Mouse (Mus musculus) kidney, postnatal 0 days (tissue): Measurements from ENCODE around the gene Plod1. TPM values are rescaled to one million over a fixed set of nuclear protein-coding genes. Genes with fewer than 3 reads are reported as not detected.
A peak's percentile ranks its signal among the peaks of the same experiment; 100 is the strongest.

ENCODE experiments used
- ATAC-seq: fragments of 200-750 bp; cut with Nextera tagmentation; replicated peaks from 2 replicates; pipeline ENCODE4 v1.8.0; 2017; ENCODE audit warnings: low read depth, moderate number of reproducible peaks, moderate TSS enrichment, moderate library complexity; ENCODE audit not compliant: low FRiP score
- DNase-seq: peaks from one replicate; pipeline ENCODE4 v3.0.0-alpha.2; 2016; ENCODE audit warnings: low spot score
- H3K27ac ChIP-seq: fragments of 300-500 bp; sonication (generic); 2 replicates; pipeline ENCODE4 v1.5.1; 2014; ENCODE audit warnings: mild to moderate bottlenecking
- H3K27me3 ChIP-seq: fragments of 300-500 bp; sonication (generic); 2 replicates; pipeline ENCODE4 v1.6.1; 2014; ENCODE audit warnings: low read length, mixed read lengths; ENCODE audit not compliant: insufficient read depth
- H3K36me3 ChIP-seq: fragments of 300-500 bp; sonication (generic); 2 replicates; pipeline ENCODE4 v1.6.1; 2014; ENCODE audit warnings: low read length, mixed read lengths; ENCODE audit not compliant: insufficient read depth
- H3K4me1 ChIP-seq: fragments of 300-500 bp; sonication (generic); replicated peaks from 2 replicates; pipeline ENCODE4 v1.6.1; 2014; ENCODE audit warnings: antibody characterized with exemption, low read length, mixed read lengths; ENCODE audit not compliant: insufficient read depth
- H3K4me2 ChIP-seq: fragments of 300-500 bp; sonication (generic); 2 replicates; pipeline ENCODE4 v1.6.1; 2014; ENCODE audit warnings: mild to moderate bottlenecking, low read length, moderate library complexity, mixed read lengths
- H3K4me3 ChIP-seq: fragments of 300-500 bp; sonication (generic); replicated peaks from 2 replicates; pipeline ENCODE4 v1.5.1; 2014; ENCODE audit warnings: low read depth, low read length
- H3K9ac ChIP-seq: fragments of 300-500 bp; sonication (generic); 2 replicates; pipeline ENCODE4 v1.6.1; 2014; ENCODE audit warnings: low read depth, low read length
- H3K9me3 ChIP-seq: fragments of 300-500 bp; sonication (generic); replicated peaks from 2 replicates; pipeline ENCODE4 v1.6.1; 2016; ENCODE audit warnings: low read length, inconsistent platforms, mixed read lengths
- CTCF ChIP-seq: IDR thresholded peaks from 2 replicates; pipeline ENCODE4 v1.5.1; 2016; ENCODE audit warnings: antibody characterized with exemption, low read depth, mild to moderate bottlenecking, moderate library complexity
- whole genome bisulfite sequencing: fragments of 180-500 bp; shearing (Covaris S2); extraction: QIAGEN DNeasy Blood & Tissue Kit; methylation state at CpG from one replicate; pipeline ENCODE4 v1.1.7; 2014; 5-methylcytosine and 5-hydroxymethylcytosine counted together
- polyA plus RNA-seq: library from polyadenylated mRNA; unstranded; fragments of >200 nt; fragmentation: Nextera tagmentation; extraction: Ambion mirVana; gene quantifications from 2 replicates; pipeline ENCODE4 v1.2.1, GENCODE M21; 2015

Gene Plod1
- polyA plus RNA-seq, 1 experiment from 2014 or later, result 38.1 TPM

DNA sequence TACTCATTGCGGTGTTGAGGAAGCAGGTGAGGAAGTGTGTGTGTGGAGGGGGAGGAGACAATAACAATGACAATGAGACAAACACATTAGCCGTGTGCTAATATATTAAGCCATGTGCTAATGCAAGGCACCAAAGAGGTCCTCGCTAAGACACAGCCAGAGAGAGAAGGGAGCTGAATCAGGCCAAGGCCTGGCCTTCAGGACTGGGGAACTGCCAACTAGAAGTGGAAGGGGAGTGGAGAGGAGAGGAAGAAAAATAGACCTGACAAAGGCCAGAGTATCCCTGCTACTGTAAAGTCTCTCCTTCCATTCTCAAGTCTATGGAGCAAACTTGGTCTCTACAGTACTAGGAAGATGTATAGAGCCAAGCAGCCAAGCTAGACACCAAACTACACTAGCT, 33.0 kb downstream of the Plod1 start:
- no peak for ATAC-seq
- H3K4me3 ChIP-seq, result peak overlapping the region; percentile 79
- 72% methylated on average over 3 of the region's 3 CpGs for WGBS
- no peaks in the 10 kb centered on the region for H3K4me1 ChIP-seq
- no peak for TF ChIP-seq CTCF
- peaks cover 11% of the 10 kb centered on the region; the same call in 1 of the 2 replicates for H3K36me3 ChIP-seq
- DNase-seq, result no peak
- H3K9me3 ChIP-seq, result no peaks in the 10 kb centered on the region
- H3K27ac ChIP-seq, result no peak overlapping the region
- peak overlapping the region; percentile 77 for H3K9ac ChIP-seq
- H3K27me3 ChIP-seq, result no peaks in the 10 kb centered on the region
- peak overlapping the region; percentile 65 for H3K4me2 ChIP-seq

- 91% methylated on average over 12 of the region's 12 CpGs for WGBS
- TF ChIP-seq CTCF, result no peak
- Histone ChIP-seq H3K4me1 (no peaks in the 10 kb centered on the region), H3K4me2 (0 out of 2 replicates have a peak overlapping the region, but pooled peaks have one; percentile 65), H3K9me3 (no peaks in the 10 kb centered on the region), H3K9ac (no peak overlapping the region; the same call in 1 of the 2 replicates), H3K36me3 (peaks cover 14% of the 10 kb centered on the region; the same call in 1 of the 2 replicates), H3K27ac (no peak overlapping the region), H3K27me3 (no peaks in the 10 kb centered on the region), H3K4me3 (no peak overlapping the region)
- ATAC-seq, result no peak
- no peak for DNase-seq
Measured at GRCm38 (mm10) chr4:147902906-147903500, 33.6 kb downstream of the Plod1 start.

GRCm38 (mm10) chr4:147900452-147900851, 36.1 kb downstream of the Plod1 start:
- H3K4me1 ChIP-seq, result no peaks in the 10 kb centered on the region
- H3K9me3 ChIP-seq, result no peaks in the 10 kb centered on the region
- no peak overlapping the region for H3K4me3 ChIP-seq
- no peak overlapping the region for H3K27ac ChIP-seq
- peaks cover 31% of the 10 kb centered on the region; the same call in 1 of the 2 replicates for H3K36me3 ChIP-seq
- 92% methylated on average over 7 of the region's 7 CpGs for WGBS
- H3K9ac ChIP-seq, result no peak overlapping the region
- TF ChIP-seq CTCF, result no peak
- no peak overlapping the region for H3K4me2 ChIP-seq
- DNase-seq, result no peak
- ATAC-seq, result no peak
- H3K27me3 ChIP-seq, result no peaks in the 10 kb centered on the region

DNA sequence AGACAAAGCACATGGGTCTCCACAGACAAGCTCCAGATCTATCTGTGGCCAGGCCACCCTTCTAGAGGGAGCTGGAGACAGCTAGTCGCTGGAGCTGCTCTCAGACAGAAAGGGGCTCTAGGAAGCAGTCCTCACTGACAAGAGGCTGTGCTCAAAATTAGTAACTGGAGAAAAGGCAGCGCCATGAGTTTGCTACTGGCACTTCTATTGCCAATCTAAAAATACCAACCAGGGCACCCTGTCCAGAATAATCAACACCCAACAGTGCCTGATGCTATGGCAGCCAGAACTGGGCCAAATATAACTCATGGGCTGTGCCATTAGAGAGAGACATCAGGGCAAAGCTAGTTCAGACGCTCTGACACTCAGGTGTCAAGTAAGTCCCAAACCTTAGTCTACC, 39.2 kb downstream of the Plod1 start:
- H3K9ac ChIP-seq, result no peak overlapping the region
- 91% methylated on average over 3 of the region's 3 CpGs for WGBS
- H3K27ac ChIP-seq, result no peak overlapping the region
- no peak for ATAC-seq
- peaks cover 35% of the 10 kb centered on the region; the same call in 1 of the 2 replicates for H3K36me3 ChIP-seq
- DNase-seq, result no peak
- no peak overlapping the region for H3K4me2 ChIP-seq
- no peaks in the 10 kb centered on the region for H3K4me1 ChIP-seq
- H3K9me3 ChIP-seq, result no peaks in the 10 kb centered on the region
- TF ChIP-seq CTCF, result no peak
- H3K27me3 ChIP-seq, result no peaks in the 10 kb centered on the region
- H3K4me3 ChIP-seq, result no peak overlapping the region

DNA sequence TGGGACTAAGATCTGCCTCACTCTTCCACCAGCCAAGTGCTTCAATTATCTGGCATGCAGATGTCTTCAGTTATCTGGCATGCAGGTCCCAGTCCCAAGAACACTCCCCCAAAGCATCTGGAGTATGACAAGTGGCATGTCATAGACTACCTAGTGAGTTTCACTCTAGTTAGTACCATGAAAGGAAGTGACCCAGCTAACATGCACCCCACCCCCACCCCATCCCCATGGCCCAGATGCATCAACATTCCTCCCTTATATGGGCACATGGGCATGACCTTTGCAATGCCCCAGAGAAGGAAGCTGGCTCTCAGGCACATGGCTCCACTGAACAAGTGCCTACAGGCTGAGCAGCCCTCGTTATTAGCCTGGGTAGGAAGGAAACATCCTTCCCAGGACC, 40.2 kb downstream of the Plod1 start:
- no peak overlapping the region for H3K9ac ChIP-seq
- no peak for DNase-seq
- H3K4me2 ChIP-seq, result no peak overlapping the region
- WGBS, result 50% methylated on average over 1 of the region's 1 CpGs
- no peak for TF ChIP-seq CTCF
- ATAC-seq, result no peak
- H3K9me3 ChIP-seq, result no peaks in the 10 kb centered on the region
- H3K27me3 ChIP-seq, result no peaks in the 10 kb centered on the region
- H3K4me3 ChIP-seq, result no peak overlapping the region
- H3K36me3 ChIP-seq, result peaks cover 36% of the 10 kb centered on the region; the same call in 1 of the 2 replicates
- H3K4me1 ChIP-seq, result no peaks in the 10 kb centered on the region
- no peak overlapping the region for H3K27ac ChIP-seq

DNA sequence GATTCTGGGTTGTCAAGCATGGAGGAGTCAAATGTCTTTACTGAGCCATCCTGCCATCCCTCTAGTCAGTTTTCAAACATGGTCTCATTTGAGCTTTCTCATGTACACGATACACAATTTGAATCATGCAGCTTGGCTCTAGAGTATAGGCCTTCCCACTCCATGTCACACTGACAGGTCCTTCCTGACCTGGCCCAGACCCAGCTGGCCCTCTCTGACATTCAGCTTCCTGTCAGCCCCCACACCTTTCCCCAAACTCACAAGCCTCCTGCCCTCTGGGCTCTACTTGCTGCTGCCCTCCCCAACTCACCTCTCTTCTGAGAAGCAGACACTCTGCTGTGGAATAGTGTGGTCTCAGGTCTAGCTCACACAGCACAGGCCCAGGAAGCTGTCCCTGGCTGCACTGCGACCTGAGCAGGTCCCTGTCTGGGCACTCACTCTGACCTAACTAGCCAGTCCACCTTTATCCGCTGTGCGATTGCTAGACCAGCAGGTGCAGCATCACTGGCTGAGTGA, 40.7 kb downstream of the Plod1 start:
- no peak overlapping the region for H3K9ac ChIP-seq
- no peaks in the 10 kb centered on the region for H3K27me3 ChIP-seq
- DNase-seq (no peak), ATAC-seq (no peak)
- H3K9me3 ChIP-seq, result no peaks in the 10 kb centered on the region
- 82% methylated on average over 4 of the region's 4 CpGs for WGBS
- H3K4me2 ChIP-seq, result no peak overlapping the region
- no peak for TF ChIP-seq CTCF
- H3K36me3 ChIP-seq, result peaks cover 40% of the 10 kb centered on the region; the same call in 1 of the 2 replicates
- H3K4me3 ChIP-seq, result no peak overlapping the region
- no peak overlapping the region for H3K27ac ChIP-seq
- no peaks in the 10 kb centered on the region for H3K4me1 ChIP-seq

DNA sequence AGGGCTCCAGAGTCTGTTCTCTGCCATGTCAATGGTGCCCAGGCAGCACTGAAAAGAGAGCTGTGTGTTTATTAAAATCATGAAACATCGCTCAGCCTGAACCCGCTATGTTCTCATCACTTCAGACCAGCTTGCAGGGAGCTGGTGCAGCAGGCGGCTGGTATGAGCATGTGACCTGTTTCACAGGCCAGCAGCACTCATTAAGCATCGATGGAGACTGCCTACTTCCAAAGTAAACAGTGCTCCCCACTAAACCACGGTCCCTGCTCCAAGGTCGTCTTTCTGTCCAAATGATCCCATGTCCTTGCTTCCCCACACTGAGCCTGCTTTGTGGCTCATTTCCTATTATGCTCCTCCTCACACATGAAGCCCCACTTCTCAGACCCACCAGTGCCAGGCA, 46.2 kb downstream of the Plod1 start:
- WGBS, result 78% methylated on average over 6 of the region's 6 CpGs
- Histone ChIP-seq H3K4me2 (no peak overlapping the region), H3K9ac (no peak overlapping the region), H3K27ac (no peak overlapping the region), H3K36me3 (peaks cover 52% of the 10 kb centered on the region), H3K4me3 (no peak overlapping the region), H3K9me3 (no peaks in the 10 kb centered on the region), H3K27me3 (no peaks in the 10 kb centered on the region), H3K4me1 (no peaks in the 10 kb centered on the region)
- DNase-seq (no peak), ATAC-seq (no peak)
- TF ChIP-seq CTCF, result no peak
